Mouse (Mus musculus): ENCODE results near the gene Ppp6r2. TPM values are rescaled to one million over a fixed set of nuclear protein-coding genes. Genes with fewer than 3 reads are reported as not detected.

Ppp6r2 gene
- polyA plus RNA-seq, 1 experiment from 2014 or later, result 31.8 TPM

- Histone ChIP-seq H3K36me3 (peaks cover 40% of the 10 kb centered on the region), H3K9me3 (no peaks in the 10 kb centered on the region), H3K27me3 (no peaks in the 10 kb centered on the region), H3K9ac (no peak overlapping the region), H3K27ac (no peak overlapping the region), H3K4me3 (no peak overlapping the region), H3K4me2 (replicated peaks) (no peak overlapping the region), H3K4me1 (peaks cover 32% of the 10 kb centered on the region)
- no peak for ATAC-seq (ENCODE audit: low FRiP score, low read depth)
- WGBS, result 62% methylated on average over 5 of the region's 5 CpGs
Measured at GRCm38 (mm10) chr15:89184141-89184936, 27.0 kb upstream of the Ppp6r2 start.

DNA sequence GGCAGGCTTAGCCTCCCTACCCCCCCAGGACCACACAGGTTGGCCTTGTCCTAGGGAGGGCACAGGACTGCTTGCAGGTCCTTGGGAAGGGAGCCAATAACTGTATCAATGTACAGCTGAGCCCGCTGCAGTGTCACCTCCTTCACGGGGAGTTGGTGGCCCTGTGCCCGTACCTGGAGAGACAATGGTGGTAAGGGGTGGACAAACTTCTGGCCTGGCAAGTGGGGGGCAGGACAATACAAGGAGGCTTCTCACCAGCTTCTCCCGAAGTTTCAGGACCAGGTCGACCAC lies 26.5 kb upstream of the Ppp6r2 start:
- Histone ChIP-seq H3K27ac (no peak overlapping the region), H3K9me3 (no peaks in the 10 kb centered on the region), H3K4me1 (peaks cover 29% of the 10 kb centered on the region), H3K27me3 (no peaks in the 10 kb centered on the region), H3K4me2 (replicated peaks) (no peak overlapping the region), H3K9ac (no peak overlapping the region; the same call in 1 of the 2 replicates), H3K4me3 (no peak overlapping the region), H3K36me3 (peaks cover 44% of the 10 kb centered on the region)
- no peak for ATAC-seq (ENCODE audit: low FRiP score, low read depth)
- WGBS, result 87% methylated on average over 5 of the region's 5 CpGs

DNA sequence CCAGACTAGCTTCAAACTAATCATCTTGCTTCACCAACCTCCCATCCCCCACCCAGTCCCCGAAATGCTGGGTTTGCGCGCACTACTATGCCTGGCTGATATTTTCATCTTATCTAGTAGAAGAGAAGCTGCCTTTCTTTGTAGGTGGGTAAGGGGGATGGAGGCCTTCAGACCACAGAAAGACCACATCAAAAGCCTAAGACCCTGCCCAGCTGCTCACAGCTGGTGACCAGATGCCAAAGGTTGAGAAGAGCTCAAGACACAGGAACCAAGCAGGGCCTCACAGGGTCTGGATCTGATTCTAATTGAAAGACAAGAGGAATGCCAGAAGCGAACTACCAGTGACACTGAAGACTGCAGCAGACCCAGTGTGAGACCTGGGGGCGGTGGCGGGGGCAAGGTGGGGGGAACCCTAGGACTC lies 16.1 kb upstream of the Ppp6r2 start:
- 20% methylated on average over 6 of the region's 6 CpGs for WGBS
- Histone ChIP-seq H3K27ac (peak overlapping the region; percentile 99), H3K4me1 (peaks cover 15% of the 10 kb centered on the region), H3K4me2 (replicated peaks) (peak overlapping the region; percentile 78), H3K9ac (peak overlapping the region; percentile 96), H3K4me3 (peak overlapping the region; percentile 89), H3K27me3 (no peaks in the 10 kb centered on the region), H3K36me3 (peaks cover 6% of the 10 kb centered on the region; the same call in 1 of the 2 replicates), H3K9me3 (no peaks in the 10 kb centered on the region)
- peak; percentile 4; the same call in 1 of the 2 replicates for ATAC-seq (ENCODE audit: low FRiP score, low read depth)

DNA sequence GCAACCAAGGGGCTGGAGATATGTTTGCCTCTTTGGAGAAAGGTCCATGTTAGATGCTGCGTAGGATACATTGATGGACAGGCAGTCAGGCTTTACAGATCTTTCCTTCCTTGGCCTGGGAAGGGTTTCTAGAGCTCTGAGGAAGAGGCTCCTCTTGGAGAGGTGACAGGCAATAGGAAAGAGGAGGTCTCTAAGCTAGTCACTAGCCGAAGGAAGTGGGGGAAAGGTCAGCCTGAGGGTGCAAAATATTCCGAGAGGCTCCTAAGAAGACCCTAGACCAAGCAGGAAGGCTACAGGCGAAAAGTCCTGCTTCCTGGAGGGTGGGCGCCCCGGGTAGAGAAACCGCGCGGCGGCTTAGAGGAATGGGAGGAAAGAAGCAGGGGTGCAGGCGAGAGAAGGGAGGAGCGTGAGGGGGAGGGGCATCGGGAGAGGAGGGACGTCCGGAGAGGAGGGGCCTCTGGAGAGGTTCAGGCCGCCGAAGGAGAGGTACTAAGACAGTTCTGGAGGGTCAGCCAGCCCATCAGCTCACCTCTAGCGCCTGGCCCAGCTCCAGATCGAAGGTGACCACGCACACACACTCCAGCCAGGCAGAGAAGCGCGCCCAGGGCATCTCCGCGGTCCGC lies 15.6 kb upstream of the Ppp6r2 start:
- under 1% methylated on average over 25 of the region's 25 CpGs for WGBS
- peaks cover 15% of the 10 kb centered on the region for H3K4me1 ChIP-seq
- no peaks in the 10 kb centered on the region for H3K9me3 ChIP-seq
- H3K27me3 ChIP-seq, result no peaks in the 10 kb centered on the region
- H3K27ac ChIP-seq, result peak overlapping the region; percentile 99
- peak overlapping the region; percentile 89 for H3K4me3 ChIP-seq
- H3K4me2 ChIP-seq (replicated peaks), result peak overlapping the region; percentile 78
- peaks cover 1% of the 10 kb centered on the region; the same call in 1 of the 2 replicates for H3K36me3 ChIP-seq
- ATAC-seq (ENCODE audit: low FRiP score, low read depth), result peak; percentile 95
- peak overlapping the region; percentile 96 for H3K9ac ChIP-seq

DNA sequence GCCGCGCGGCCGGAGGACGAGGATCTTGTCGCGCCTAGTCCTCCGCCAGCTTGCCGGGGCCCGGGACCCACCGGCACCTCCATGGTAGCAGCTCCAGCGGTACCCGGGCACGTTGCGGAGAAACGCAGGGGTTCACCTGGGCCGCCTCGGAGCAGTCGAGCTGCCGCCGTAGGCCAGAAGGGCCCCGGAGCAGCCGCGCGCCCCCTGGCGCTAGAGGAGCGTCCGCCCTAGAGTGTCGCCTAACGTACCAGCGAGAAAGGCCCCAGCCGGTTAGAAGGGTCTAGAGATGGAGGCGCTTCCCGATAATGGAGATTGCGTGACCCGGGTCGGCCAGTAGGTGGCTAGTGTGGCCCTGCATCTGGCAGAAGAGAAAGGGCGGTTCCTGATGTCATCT lies 15.0 kb upstream of the Ppp6r2 start, which contains the start of gene Dennd6b:
Dennd6b (minus strand) TSS at position 184 of the 394 bp plus-strand sequence.
- Histone ChIP-seq H3K36me3 (no peaks in the 10 kb centered on the region; the same call in 1 of the 2 replicates), H3K4me3 (peak within 1 kb of the TSS; percentile 89), H3K4me1 (peaks cover 15% of the 10 kb centered on the region), H3K4me2 (replicated peaks) (peak within 1 kb of the TSS; percentile 78), H3K9ac (peak within 1 kb of the TSS; percentile 96), H3K27me3 (no peaks in the 10 kb centered on the region), H3K27ac (peak within 1 kb of the TSS; percentile 99), H3K9me3 (no peaks in the 10 kb centered on the region)
- WGBS, result under 1% methylated on average over 38 of the region's 38 CpGs
- peak; percentile 98 for ATAC-seq (ENCODE audit: low FRiP score, low read depth)

GRCm38 (mm10) chr15:89197056-89197455 lies 14.3 kb upstream of the Ppp6r2 start:
- peak overlapping the region; percentile 99 for H3K27ac ChIP-seq
- no peaks in the 10 kb centered on the region for H3K27me3 ChIP-seq
- 72% methylated on average over 15 of the region's 15 CpGs for WGBS
- no peaks in the 10 kb centered on the region for H3K36me3 ChIP-seq
- peak overlapping the region; percentile 96 for H3K9ac ChIP-seq
- H3K4me3 ChIP-seq, result peak overlapping the region; percentile 89
- no peak for ATAC-seq (ENCODE audit: low FRiP score, low read depth)
- no peaks in the 10 kb centered on the region; the same call in 1 of the 2 replicates for H3K9me3 ChIP-seq
- peaks cover 15% of the 10 kb centered on the region for H3K4me1 ChIP-seq
- peak overlapping the region; percentile 78 for H3K4me2 ChIP-seq (replicated peaks)

DNA sequence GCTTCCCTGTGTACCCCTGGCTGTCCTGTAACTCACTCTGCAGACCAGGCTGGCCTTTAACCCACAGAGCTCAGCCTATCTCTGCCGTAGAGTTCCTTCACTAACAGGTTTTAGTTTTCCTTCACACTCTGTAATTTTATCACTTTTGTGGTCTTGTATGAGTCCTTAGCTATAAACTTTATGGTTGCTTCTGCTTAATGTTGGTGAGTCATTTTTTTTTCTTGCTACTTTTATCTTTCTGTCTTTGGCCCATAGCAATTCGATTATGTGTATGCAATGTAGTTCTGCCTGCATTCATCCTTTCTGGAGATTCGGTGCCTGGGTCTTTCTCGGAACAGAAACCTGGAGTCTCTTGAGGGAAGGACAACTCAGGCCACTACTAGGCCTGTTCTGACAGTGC lies 3.9 kb upstream of the Ppp6r2 start:
- no peak overlapping the region for H3K4me3 ChIP-seq
- no peak overlapping the region for H3K9ac ChIP-seq
- H3K4me2 ChIP-seq (replicated peaks), result no peak overlapping the region
- peaks cover 11% of the 10 kb centered on the region for H3K9me3 ChIP-seq
- H3K36me3 ChIP-seq, result no peaks in the 10 kb centered on the region
- peaks cover 7% of the 10 kb centered on the region for H3K4me1 ChIP-seq
- ATAC-seq (ENCODE audit: low FRiP score, low read depth), result no peak
- 82% methylated on average over 4 of the region's 4 CpGs for WGBS
- no peak overlapping the region for H3K27ac ChIP-seq
- H3K27me3 ChIP-seq, result no peaks in the 10 kb centered on the region

DNA sequence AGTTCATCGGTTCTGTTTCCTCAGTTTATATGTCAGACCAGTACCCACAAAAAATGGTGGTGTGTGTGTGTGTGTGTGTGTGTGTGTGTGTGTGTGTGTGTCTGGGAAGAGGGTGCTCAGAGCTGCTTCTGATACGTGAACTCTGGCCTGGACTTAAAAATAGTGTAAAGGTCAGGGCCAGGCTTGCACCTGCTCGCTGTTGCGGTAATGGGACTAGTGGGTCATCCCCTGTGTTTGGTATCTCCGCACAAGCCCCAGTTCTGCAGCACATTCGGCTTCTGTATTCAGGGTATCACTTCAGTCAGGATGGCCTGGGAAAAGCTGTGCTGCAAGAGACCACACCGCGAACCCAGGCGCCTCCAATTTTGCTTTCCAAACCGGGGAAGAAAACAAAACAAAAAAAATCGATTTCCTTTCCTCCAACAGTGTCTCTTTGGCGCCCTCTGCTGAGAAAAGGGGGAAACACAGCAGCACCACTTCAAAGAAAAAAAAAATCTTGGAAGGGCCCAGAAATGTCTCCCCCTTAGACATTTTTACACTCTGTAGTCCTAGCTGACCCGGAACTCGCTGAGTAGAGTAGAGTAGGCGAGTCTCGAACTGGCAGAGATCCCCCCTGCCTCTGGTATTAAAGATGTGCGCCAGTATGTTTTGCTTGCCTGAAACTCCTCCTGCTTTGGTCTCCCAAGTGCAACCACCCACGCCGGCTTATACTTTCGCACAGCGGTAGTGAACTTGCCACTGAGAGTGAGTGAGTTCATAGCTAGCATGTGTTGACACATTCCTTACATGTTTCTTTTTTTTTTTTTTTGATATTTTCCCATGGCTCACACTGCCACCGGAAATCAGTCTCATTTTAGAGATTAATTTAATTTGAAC lies 1.2 kb upstream of the Ppp6r2 start:
- peak; percentile 34; the same call in 1 of the 2 replicates for ATAC-seq (ENCODE audit: low FRiP score, low read depth)

DNA sequence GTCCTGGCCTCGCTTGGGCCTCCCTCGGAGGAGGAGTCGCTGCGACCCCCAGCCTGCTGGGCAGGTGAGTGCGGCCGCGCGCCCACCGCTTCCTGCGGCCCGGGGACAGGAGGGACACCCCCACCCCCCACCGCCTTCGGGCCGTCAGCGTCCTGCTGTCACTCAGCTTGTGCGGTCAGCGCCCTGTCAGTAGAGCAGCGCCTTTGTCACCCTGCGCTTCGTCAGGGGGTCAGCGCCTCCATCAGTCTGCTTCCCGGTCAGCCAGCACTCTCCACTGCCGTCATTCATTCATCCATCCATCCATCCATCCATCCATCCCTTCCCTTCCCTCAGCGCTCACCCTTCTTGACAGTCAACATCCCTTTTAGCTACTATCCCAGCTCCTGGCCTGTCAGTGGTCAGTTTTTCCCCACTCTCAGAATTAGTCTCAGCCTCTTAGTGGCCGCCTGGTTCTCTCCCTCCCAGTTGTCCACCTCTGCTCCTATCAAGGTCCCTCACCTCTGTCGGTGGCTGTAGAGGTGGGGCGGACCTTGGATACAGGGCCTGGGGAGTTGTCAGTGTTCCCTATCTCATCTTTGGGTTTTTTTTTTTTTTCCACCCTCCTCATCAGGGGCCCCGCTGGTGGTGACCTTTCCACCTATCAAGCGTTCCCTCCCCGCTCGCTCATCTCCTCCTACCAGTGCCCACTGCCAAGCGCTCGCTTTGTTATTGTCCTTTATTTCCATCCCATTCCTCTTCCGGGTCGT lies 536 bp downstream of the Ppp6r2 start:
- H3K27me3 ChIP-seq, result no peaks in the 10 kb centered on the region
- H3K4me1 ChIP-seq, result peaks cover 19% of the 10 kb centered on the region
- H3K4me2 ChIP-seq (replicated peaks), result peak overlapping the region; percentile 91
- H3K4me3 ChIP-seq, result peak overlapping the region; percentile 93
- 1% methylated on average over 34 of the region's 35 CpGs for WGBS
- peaks cover 3% of the 10 kb centered on the region for H3K9me3 ChIP-seq
- peak; percentile 6 for ATAC-seq (ENCODE audit: low FRiP score, low read depth)
- peak overlapping the region; percentile 95 for H3K9ac ChIP-seq
- peak overlapping the region; percentile 78; the same call in 1 of the 2 replicates for H3K27ac ChIP-seq
- H3K36me3 ChIP-seq, result peaks cover 16% of the 10 kb centered on the region

More for the DNA sequence above, 1.2 kb upstream of the Ppp6r2 start:
- Histone ChIP-seq H3K4me1 (peaks cover 19% of the 10 kb centered on the region), H3K9me3 (no peaks in the 10 kb centered on the region), H3K27ac (peak overlapping the region; percentile 52; the same call in 1 of the 2 replicates), H3K9ac (no peak overlapping the region), H3K4me3 (peak overlapping the region; percentile 39), H3K4me2 (replicated peaks) (peak overlapping the region; percentile 62), H3K36me3 (no peaks in the 10 kb centered on the region), H3K27me3 (no peaks in the 10 kb centered on the region)
- 20% methylated on average over 22 of the region's 22 CpGs for WGBS

DNA sequence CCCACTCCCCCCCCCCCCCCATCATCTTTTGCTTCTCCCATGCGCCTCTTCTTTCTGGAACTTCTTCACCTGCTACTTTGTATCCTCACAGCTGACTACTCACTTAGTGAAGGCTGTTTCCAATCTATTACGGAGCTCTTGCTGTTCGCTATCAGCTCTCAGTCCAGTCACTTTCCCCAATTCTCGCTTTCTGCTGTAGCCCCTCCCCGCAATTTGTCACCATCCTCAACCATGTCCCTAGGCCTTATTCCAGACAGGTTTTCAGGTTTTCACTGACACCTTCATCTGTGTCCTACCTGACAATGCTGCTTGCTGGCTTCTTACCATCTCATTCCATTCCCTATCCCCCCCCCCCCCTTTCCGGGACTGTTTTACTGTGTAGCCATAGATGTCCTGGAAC lies 1.1 kb downstream of the Ppp6r2 start:
- 49% methylated on average over 6 of the region's 6 CpGs for WGBS
- H3K4me1 ChIP-seq, result peaks cover 19% of the 10 kb centered on the region
- no peaks in the 10 kb centered on the region for H3K27me3 ChIP-seq
- H3K9me3 ChIP-seq, result peaks cover 3% of the 10 kb centered on the region
- peak overlapping the region; percentile 93 for H3K4me3 ChIP-seq
- no peak overlapping the region for H3K27ac ChIP-seq
- peaks cover 17% of the 10 kb centered on the region for H3K36me3 ChIP-seq
- peak overlapping the region; percentile 95 for H3K9ac ChIP-seq
- no peak for ATAC-seq (ENCODE audit: low FRiP score, low read depth)
- peak overlapping the region; percentile 91 for H3K4me2 ChIP-seq (replicated peaks)

DNA sequence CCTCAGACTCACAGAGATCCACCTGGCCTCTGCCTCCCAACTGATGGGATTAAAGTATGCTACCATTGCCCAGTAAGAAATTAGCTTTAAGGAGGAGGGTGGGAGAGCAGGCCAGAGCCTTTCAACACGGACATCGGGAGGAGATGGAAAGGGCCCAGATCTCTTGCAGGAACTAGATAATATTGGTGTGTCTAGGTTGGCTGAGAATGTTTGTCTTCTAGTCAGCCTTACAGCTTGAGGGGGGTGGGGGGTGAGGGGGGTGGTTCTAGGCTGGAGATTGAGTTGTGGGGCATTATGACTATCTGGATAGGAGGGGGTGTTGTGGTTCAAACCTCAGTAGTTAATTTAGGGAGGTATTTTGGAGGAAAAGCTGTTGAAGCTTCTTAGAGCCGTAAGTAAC lies 2.2 kb downstream of the Ppp6r2 start:
- no peak overlapping the region for H3K4me3 ChIP-seq
- H3K9me3 ChIP-seq, result peaks cover 3% of the 10 kb centered on the region
- no peak overlapping the region for H3K9ac ChIP-seq
- no peak overlapping the region for H3K27ac ChIP-seq
- peaks cover 17% of the 10 kb centered on the region for H3K36me3 ChIP-seq
- H3K27me3 ChIP-seq, result no peaks in the 10 kb centered on the region
- no peak overlapping the region for H3K4me2 ChIP-seq (replicated peaks)
- no peak for ATAC-seq (ENCODE audit: low FRiP score, low read depth)
- H3K4me1 ChIP-seq, result peaks cover 19% of the 10 kb centered on the region
- WGBS, result 82% methylated on average over 3 of the region's 3 CpGs
